Mouse (Mus musculus): ENCODE measurements around the gene Sppl2a.

DNA sequence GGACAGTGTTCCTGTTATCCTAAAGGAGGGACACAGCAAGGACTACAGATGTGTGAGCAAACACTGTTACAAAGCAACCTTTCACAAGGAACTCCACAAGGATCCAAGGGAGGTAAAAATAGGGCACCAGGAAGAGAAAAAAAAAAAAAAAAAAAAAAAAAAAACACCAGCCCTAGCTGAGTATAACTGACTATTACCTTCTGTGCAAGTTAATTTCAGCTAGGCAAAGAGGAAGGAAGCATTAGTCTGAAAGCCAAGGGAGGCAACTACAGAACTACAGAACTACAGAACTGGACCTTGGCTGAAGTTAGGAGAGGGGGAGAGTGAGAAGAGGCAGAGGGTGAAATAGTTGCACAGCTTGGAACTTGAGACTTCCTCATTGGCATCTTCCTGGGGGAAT, 886 bp upstream of the Sppl2a start:
- TF ChIP-seq POLR2A (IDR thresholded peaks at IDR 0.05; ENCODE audit: low read depth, low read length) (no peak), CTCF (IDR thresholded peaks at IDR 0.05; ENCODE audit: extremely low read depth, insufficient read length, insufficient replicate concordance, low read depth, low read length) (no peak)

Measured in small intestine, adult 2 months (tissue).